Mouse (Mus musculus) embryo, embryonic 9.5 days (tissue): Measurements from ENCODE around the gene Thsd4.

Experiments
- DNase-seq: peaks from one replicate; pipeline ENCODE4 v3.0.0-alpha.2; 2017; ENCODE audit errors: extremely low spot score

Gene Thsd4

DNA sequence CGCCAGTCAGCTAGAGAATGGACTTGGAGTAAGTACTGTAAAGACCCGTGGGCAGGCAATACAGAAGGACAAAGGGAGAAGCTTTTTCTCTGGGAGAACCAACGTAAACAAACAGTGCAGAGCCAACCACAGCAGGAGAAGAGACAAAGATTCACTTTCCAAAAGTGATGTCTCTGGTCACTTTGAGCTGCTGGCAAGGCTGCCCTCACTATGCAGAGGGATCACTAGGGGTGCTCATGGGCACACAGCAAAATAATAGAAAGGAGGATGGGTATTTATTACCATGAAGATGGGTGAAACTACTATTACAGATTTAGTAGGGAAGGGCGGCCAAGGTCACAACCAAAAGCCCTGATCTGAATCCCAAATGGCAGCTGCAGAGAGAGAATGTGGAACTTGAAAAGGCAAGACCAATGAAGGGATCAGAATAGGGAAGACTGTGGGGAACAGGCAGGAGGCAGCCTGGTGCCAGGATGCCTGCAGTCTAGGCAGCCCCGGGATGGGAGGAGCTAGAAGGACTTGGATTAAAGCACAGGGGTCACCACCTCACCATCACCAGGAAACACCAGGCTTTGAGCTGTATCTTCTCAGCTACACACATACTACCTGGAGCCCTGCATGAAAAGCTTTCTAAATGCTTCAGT lies 450.1 kb downstream of the Thsd4 start:
- DNase-seq, result no peak

DNA sequence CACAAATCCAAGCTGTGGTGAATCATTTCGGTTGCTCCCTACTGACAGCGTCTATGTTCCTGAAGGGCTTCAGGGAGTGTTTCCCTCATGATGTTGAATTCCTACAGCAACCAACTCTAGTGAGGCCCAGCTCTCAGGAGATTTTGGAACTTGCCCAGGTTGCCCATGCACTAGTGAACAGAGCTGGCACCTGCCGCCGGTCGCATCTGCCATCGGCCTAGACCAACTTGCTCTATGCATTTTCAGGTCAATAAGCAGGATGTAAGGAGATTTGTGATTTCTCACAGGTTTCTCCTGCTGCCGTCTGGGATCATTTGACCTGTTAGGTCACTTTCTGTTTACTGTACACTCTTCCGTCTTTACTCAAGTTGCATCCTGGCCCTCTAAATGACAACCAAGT lies 454.6 kb downstream of the Thsd4 start:
- no peak for DNase-seq

DNA sequence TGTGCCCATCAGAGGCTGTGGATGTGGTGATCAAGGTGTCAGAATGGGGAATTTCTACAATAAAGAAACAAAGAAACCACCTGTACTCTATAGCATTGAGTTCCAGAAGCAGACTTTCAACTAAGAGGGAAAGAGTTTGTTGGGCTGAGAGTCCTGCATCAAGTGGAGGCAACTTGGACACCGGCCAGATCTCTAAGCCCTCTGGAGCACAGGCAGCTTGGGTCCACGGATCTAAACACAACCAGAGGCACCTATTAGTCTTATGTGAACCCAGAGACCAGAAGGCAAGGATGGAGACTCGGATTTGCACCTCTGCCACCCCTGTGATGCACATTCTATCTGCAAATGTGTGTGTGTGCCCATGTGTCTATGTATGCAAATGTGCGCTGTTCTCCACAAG lies 456.7 kb downstream of the Thsd4 start:
- DNase-seq, result no peak

DNA sequence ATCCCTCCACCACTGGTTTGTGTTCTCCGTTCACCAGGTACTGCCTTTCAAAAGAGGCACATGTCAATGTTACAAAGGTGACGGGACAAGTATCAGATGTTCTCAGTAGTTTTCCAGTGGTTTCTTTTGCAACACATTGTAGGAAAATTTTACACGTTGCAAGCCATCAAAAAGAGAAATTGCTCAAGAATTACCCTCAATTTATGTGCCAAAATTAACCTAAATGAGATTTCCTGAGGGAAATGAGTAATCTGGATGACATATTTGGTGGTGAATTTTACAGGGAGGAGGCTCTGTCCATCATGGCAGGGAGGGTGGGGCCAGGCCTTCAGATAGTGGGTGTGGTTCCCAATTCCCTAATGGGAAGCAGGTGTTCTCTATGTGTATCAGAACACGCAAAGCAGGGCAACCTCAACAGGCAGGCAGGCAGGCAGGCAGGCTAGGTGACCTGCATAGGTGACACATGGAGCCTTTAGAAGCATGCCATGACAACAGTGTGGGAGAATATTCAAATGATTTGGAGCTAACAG lies 458.6 kb downstream of the Thsd4 start:
- DNase-seq, result no peak

DNA sequence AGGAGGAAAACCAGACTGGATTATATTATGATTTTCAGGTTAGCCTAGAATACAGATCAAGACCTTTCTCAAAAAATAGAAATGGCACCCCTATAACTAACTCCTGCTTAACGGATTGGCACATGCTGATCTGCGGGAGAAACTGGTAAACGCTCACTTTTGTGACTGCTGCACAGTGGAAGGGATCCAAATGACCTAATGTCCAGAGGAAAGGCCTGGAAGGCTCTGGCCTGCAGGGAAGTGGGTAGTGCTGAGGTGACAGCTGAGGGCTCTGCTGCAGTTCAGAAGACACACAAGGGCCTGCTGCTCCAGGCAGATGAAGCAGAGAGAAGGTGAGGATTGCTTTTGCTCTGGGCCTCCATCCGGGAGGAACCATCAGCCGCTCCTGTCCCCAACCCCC lies 465.7 kb downstream of the Thsd4 start:
- no peak for DNase-seq

DNA sequence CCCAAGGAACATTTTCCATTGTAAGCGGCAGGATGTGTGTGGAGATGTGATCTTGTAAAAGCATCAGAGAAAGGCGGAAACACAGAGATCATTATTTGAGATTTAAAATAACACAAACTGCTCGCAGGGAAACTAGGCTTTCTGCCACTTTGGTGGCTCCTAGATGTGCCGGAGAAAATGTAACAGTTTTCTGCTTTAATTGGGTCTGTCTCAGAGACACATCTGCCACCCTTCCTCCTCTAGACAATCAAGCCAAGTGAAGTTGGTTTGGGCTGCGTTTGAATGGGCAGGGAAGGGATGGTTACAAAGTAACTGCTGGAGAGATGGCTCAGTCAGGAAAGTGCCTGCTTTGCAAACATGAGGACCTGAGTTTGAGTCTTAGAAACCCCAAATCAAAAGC lies 466.9 kb downstream of the Thsd4 start:
- DNase-seq, result no peak

DNA sequence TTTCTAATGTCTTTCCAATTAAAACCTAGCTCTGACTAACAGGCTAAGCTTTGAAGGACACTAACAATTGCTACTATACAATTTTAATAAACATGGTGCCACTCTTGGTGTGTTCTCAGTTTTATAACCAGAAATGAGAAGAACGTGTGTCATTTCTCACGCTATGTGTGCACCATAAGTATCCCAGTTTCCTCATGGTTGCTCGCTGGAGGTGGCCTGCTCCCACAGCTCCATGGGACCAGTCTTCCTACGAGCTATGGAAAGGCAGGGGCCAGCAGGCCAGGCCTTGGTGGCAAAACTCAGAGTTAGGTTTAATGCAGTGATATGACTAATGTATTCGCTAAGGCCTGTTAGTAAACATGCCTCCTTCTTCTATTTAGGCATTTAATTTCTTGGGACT lies 468.7 kb downstream of the Thsd4 start:
- DNase-seq, result no peak

DNA sequence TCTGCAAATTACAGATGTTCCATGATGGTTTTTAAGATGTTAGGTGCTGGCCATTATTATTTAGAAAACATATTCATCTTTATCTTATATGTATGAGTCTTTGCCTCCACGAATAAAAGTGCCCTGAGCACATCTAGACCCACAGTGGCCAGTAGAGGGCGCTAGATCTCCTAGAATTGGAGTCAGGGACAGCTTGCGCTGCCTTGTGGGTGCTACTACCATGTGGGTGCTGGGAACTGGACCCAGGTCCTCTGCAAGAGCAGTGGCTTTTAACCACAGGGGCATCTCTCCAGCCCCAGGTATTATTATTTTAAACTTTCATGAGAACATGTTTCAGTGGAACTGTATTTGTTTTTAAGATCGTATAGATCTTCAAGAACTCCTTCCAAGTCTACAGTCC lies 469.4 kb downstream of the Thsd4 start:
- no peak for DNase-seq

DNA sequence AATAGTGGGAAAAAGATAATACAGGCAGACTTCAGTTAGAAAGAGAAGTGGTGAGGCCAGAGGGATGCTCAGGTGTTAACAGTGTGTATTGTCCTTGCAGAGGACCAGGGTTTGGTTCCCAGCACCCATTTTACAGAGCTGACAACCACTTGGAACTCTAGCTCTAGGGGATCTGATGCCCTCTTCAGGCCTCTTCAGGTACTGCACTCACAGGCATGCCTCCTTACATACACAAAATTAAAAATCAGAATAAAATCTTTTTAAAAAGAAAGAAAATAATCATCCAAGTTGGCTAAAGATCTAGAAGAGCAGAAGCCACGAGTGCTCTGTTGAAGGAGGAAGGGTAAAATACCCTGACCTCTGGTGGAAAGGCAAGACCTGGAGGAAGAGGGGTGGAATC lies 478.7 kb downstream of the Thsd4 start:
- no peak for DNase-seq

DNA sequence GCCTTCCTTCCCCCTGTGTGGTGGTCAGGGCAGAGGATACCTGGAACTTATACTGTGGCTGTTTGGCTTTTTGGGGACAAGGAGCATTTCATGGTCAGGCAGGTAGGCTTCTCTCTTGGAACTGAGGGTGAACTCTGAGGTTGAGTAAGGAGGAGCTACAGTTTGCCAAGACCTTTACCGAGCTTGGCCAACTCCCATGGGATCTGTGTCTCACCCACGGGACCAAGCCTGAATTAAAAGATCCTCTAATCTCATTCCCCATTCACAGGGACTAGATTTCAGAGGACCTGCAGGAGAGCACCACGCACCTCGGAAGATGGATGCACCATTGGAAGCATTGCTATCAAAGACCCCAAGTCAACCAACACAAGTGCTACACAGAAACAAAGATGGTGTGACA lies 487.0 kb downstream of the Thsd4 start:
- no peak for DNase-seq

DNA sequence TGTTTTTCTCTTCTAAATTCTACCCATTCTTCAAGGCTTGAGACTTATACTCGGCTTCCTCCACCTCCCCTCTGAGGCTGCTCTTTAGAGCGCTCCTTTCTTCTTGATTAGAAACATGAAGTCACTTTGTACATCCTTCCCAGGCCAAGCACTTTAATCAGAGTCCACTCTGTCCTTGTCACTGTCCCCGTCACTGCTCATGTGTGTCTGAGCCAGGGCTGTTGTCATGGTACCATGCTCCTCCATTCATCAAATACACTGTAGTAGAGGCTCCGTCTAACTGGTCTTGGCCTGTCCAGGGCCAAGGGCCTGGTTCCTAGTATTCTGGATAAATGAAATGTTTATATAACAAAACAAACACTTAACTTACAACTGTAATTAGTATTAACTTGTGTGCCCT lies 494.6 kb downstream of the Thsd4 start:
- DNase-seq, result no peak

DNA sequence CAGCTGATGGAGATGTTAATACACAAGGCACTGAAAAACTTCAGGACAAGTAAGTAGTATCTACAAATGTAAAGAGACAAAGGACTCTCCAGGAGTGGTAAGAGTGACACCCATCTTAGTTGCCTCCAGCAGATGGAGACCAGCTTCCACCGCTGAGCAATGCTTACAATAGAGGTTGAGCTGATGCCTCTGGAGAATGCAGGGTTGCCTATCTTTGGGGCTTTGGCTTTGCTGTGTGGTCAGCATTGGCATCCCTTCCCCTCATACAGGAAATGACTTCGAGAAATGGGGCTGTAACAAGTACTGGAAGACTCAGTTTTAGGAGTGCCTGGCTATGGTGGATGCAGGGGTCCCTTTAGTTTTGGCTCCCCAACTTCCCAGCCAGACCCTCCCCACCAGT lies 495.1 kb downstream of the Thsd4 start:
- DNase-seq, result no peak

DNA sequence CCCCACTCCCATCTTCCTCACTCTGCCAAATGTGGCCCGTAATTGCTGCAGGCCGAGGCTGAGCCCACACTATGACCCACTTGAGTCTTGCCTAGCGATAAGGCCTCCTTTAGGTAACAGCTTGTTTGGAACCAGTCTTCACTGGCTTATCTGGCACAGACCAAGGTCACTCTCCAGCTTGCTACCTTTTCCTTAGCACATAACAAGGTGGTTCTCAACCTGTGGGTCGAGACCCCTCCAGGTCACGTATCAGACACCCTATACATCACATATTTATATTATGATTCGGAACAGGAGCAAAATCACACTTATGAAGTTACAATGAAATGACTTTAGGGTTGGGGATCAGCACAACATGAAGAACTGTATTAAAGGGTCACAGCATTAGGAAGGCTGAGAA lies 495.9 kb downstream of the Thsd4 start:
- DNase-seq, result no peak

DNA sequence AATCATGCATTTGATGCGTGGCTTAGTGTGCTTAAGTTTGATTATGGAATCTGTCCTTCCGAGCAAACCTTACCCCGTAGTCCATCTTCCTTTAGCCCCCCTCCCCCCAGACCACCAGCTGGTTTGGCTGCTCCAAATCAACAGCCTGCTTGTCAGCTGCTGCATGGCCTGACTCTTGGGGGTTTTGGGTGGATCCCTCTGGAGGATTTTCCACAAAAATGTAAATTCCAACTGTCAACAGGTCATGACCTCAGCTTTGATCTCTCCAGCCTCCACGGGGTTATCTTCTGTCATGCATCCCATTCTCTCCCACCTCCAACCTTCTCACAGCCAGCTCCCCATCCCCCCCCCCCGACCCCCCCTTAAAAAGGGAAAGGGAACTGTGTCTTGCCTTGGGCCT lies 496.9 kb downstream of the Thsd4 start:
- peak; percentile 78 for DNase-seq

DNA sequence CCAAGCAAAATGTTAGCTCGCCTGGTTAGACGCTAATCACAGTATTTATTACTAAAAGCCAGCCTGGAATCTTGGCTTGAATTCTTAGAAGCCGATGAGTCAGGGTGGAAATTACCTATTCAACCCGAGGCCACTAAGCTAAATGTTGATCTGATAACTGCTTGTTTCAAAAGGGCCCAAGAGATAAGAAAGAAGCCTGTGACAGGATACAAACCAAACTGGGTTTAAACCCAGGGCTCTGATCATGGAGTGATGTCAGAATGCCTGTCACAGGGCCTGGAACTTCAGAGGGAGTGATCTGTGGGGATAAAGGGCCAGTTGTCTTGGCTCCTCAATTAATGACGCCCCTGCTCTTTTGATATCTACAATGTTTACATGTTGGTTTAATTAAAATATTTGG lies 497.3 kb downstream of the Thsd4 start:
- no peak for DNase-seq

DNA sequence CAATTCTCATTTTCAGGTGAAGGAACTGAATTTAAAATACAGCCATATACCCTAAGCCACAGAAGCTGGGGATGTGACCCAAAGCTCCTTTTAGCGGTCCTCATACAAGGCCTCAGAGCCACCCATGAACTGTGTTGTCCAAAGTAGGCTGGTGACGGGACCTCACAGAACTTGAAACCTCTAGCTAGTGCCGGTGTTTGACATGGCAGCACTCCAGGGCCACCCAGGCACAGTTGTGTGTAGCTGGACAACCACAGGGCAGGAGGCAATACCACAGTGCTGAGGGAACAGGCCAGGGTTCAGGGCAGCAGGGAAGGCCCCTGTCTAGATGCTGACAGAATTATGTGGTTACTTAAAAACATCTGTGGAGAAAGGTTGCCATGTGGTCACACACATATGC lies 499.5 kb downstream of the Thsd4 start:
- DNase-seq, result no peak

DNA sequence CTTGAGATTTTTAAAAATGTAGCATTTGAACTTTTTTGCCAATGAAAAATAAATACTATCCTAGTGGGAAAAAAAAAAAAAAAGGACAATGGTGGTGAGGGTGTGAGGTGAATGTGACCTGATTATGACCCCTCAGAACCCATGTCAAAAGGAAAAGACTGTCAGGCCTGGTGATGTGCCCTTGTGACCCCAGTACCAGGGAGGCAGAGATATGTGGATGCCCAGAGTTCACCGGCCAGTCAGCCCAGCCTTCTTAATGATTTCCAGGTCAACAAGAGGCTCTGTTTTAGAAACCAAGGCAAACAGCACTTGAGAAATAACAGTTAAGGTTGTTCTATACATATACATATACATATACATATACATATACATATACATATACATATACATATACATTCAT lies 501.4 kb downstream of the Thsd4 start:
- DNase-seq, result peak; percentile 37

DNA sequence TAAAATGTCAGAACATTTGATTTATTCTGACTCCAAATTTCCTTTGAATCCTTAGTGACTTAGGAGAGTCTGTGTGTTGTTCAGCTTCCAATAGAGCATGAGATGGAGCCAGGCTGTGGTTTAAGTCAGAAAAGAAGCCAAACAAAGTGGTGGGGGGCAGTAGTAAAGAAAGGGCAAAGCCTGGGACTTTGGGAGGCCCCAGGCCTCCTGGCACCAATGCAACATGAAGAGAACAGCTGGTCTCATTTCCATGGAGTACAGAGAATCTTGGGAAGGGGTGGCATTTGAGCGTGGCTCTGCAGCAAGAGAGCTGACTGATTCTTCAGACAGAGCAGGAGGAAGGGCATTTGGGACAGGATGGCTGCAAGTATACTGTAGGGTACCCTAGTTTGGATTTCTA lies 511.6 kb downstream of the Thsd4 start:
- DNase-seq, result no peak

DNA sequence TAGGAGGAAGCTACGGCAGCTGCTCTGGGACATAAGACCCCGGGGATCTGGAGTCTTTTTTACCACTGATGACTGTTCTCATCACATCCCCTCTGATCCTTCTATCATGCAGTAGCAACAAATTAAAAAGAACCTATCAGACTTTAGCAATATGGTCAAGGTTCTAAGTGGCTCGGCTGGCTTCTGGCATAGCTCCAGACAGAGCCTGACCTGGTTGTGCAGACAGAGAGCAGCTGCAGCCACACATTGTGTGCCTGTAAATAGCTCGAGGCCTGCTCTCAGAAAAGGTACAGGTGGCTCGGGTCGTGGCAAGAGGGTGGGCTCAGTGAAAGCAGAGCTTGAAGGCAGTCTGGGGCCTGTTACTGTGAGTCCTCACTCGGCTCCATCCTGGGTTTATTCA lies 512.9 kb downstream of the Thsd4 start:
- DNase-seq, result no peak

DNA sequence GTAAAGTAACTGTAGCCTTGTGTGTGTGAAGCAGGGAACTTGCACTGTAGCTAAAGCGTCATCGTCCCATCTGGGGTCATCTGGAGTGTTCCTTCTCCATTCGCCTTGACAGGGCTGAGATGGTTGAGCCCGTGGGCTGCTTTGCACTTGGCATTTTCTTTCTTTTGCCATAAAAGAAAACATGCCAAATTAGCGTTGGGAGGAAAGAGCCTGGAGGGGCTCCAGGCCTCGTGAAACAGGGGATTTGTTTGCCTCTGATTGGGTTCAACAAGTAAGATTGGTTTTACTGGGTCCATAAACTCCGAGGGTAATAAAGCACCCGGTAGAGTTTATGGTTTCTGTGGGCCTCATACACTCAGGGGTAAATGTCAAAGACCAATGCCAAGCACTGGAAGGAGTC lies 519.5 kb downstream of the Thsd4 start:
- DNase-seq, result no peak

DNA sequence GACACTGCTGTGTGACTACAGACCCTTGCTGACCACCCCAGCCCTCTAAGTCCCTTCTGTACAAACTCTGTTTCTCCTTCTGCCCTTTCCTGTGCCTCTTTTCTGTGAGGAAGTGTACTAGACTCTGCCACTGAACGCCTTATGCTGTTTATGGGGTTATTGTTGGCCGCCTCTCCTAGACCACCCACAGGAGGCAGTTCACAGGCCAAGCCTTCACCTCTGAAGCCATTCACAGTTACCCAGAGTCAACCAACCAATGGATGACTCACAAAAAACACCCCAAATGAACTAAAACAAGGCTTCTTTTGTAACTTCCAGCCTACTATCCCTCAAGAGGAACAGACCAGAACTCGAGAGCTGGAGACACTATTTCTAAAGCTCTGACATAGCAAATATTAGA lies 520.4 kb downstream of the Thsd4 start:
- DNase-seq, result no peak

DNA sequence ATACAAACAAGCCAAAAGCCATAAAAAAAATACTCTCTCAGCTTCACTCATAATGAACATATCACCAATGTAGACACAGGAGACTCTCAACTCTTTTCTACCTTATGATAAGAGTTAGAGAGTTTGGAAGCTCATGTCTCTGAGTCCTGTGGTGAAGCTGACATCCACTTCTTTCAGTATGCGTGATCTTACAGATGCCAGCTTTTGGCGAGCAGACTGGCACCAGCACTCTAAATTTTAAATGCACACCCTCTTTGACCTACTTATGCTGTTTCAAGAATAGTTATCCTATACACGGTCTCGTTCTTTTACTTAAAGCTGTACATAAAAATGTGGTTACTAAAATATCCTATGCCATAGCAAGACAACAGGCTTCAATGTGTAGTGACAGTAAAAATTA lies 524.1 kb downstream of the Thsd4 start:
- no peak for DNase-seq

DNA sequence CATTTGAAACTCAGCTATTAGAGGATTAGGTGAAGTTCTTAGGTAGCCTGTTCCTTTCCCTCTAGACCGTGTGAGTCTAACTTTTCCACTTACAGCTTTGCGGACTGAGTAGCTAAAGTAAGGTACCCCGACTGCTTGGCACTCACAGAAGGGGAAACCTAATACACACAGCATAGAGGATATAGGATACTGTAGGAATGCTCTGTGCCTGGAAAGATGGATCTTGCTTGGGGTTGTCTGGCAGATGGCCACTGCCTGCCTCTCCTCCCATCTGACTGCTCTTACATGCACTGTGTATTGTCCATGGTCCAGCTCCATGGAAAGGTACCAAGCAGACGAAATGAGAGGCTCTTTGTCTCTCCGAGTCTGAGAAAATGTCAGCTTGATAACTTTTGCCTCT lies 530.4 kb downstream of the Thsd4 start:
- DNase-seq, result no peak

DNA sequence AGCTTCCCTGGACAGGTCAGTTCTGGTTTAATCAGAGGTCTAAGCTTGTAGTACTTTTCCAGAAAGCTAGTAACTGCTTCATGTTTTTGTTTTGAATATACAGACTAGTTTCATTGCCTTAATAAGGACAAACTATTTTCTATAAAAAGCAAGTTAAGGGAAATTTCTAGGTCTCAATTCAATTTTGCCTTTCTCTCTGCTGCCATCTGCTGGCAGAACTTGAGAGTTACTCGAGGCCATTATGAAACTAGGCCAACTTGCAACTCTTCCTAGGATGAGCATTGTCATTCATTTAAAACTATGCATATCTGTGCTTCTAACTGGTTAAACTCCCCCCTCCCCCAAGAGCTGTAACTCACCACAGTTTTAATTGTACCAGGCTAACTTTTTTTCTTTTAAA lies 532.0 kb downstream of the Thsd4 start:
- DNase-seq, result peak; percentile 63
